Mouse (Mus musculus) E14TG2a.4 (cell line): ENCODE measurements at regions not wholly inside any gene's neighbourhood (a gene's known extent, or its start where the extent isn't known, plus 50 kb on each side); places are given as distances from the start of the nearest gene placed in this dataset.

Source experiments
- CTCF ChIP-seq: conservative IDR thresholded peaks from 2 replicates; pipeline ENCODE4 v1.5.1; 2014; ENCODE audit warnings: low read length
- POU5F1 ChIP-seq: IDR thresholded peaks from 2 replicates; pipeline ENCODE4 v1.6.1; 2014; ENCODE audit warnings: low read length, borderline replicate concordance

- TF ChIP-seq CTCF (no peak), POU5F1 (no peak)
Measured at GRCm38 (mm10) chr2:75427936-75428458, 231.1 kb upstream of the Hnrnpa3 start.
